Mouse (Mus musculus) induced T-regulatory cell, adult 2 months (primary cell): ENCODE measurements around the gene Ppp2r1b.
A peak's percentile ranks its signal among the peaks of the same experiment; 100 is the strongest.

Experiments used
- DNase-seq: peaks from one replicate; pipeline ENCODE4 v3.0.0-alpha.2; 2012; ENCODE audit warnings: low read depth

Ppp2r1b gene

GRCm38 (mm10) chr9:50841079-50841789, 3.9 kb upstream of the Ppp2r1b start:
- DNase-seq: peak; percentile 50

- DNase-seq: no peak
Observed at GRCm38 (mm10) chr9:50845547-50845946, 446 bp downstream of the Ppp2r1b start.

DNA sequence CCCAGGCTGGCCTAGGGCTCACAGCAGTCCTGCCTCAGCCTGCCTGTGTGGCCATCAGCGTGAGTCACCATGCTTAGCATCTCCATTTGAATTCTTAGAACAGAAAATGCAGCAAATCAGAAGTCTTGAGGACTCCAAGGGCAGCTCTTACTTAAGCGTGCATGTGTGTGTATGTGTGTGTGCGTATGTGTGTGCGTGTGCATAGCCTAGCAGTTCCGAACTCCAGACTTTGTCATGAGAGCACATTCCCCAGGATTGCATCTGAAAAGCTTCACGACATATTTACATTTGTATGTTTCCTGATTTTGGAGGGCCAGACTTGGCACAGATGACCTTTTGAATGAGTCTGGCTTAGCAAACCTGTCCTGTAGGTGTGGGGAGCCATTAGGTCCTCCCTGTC, 2.0 kb downstream of the Ppp2r1b start:
- no peak for DNase-seq

GRCm38 (mm10) chr9:50847606-50848368, 2.7 kb downstream of the Ppp2r1b start:
- no peak for DNase-seq

- DNase-seq: no peak
Observed at GRCm38 (mm10) chr9:50848821-50849220, 3.7 kb downstream of the Ppp2r1b start.

- DNase-seq: peak; percentile 93
Observed at GRCm38 (mm10) chr9:50849249-50849648, 4.1 kb downstream of the Ppp2r1b start.

GRCm38 (mm10) chr9:50849755-50850154, 4.7 kb downstream of the Ppp2r1b start:
- DNase-seq: no peak

DNA sequence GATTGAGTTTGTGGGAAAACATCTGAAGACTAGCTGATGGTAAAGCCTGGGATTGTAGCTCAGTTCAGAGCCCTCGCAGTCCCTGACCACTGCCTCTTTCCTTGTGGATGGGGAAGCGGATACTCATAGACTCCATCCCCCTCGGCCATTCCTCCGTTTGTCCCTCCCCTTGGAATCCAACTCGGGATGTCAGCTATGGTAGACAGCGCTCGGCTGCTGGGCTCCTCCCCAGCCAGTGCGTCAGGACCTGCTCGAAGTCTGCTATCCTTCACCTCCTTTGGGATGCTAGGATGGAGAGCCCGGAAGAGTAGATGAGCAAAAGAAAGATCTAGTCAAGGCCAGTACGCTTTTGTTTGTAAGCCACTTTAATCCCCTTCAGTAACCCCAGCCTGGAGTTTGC, 5.2 kb downstream of the Ppp2r1b start:
- no peak for DNase-seq

DNA sequence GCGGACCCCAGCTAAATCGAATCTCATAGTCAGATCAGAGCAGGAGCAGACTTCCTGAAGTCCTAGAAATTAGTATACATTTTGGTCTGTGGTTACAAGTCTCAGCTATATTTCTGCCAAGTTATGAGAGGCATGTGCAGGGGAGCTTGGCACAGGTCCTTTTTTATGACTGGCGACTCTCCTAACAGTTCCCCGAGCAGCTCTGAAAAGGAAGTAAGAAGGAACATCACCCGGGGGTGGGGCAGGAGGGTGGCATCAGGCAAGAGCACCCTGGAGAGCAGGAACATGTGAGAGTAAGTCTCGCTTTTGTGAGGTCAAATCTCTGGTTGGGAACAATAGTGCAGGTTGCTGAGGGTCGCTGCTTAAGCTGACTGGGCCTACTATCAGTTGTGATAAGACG, 5.6 kb downstream of the Ppp2r1b start:
- DNase-seq: no peak

GRCm38 (mm10) chr9:50852634-50853349, 7.7 kb downstream of the Ppp2r1b start:
- DNase-seq: peak; percentile 55

GRCm38 (mm10) chr9:50854376-50854775, 9.3 kb downstream of the Ppp2r1b start:
- no peak for DNase-seq

- DNase-seq: no peak
Observed at GRCm38 (mm10) chr9:50855133-50855766, 10.1 kb downstream of the Ppp2r1b start.

DNA sequence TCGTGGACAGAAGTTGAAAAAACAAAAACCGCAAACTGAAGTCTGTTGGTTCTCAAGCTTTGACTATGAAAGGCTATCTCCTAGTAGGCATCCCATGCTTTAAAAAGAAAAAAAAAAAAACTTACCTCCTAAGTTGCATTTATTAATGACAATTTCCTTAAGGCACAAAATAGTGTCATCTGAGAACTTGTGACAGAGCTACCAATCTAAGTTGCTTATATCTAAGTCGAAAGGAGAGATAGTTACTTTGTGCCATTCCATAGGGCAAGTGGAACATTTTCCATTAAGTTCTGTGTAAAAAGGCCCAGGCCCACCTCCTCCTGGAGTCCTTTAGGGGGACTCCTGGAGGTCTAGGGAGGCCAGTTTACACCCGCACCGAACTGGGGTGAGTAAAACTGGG, 10.7 kb downstream of the Ppp2r1b start:
- DNase-seq: no peak

GRCm38 (mm10) chr9:50856341-50857081, 11.4 kb downstream of the Ppp2r1b start:
- DNase-seq: peak; percentile 94

DNA sequence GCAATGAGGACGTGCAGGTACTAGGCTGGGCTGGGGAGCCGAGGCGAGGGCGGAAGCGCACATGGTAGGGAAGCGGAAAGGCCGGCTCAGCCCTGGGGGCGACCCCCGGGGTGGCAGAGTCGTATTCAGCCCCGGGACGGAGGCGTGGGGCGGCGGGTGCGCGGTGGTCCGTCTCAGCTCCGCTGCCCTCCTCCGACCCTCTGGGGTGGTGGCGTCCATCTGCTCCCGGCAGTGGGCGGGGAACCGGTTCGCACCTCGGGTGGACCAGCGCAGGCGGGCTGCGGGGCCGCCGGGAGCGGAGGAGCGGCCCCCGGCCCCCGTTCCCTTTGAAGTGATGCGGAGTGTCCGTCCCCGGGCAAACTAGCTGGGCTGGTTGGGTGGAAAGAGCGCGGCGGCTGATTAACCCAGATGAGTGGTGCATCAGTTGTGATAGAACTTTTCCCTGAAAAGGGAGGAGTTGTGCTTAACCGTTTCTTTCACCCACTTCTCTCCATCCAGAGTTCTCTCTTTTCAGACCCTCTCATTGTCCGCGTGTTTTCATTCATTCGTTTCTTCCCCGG, 12.1 kb downstream of the Ppp2r1b start:
- no peak for DNase-seq

GRCm38 (mm10) chr9:50858681-50859080, 13.6 kb downstream of the Ppp2r1b start:
- no peak for DNase-seq

DNA sequence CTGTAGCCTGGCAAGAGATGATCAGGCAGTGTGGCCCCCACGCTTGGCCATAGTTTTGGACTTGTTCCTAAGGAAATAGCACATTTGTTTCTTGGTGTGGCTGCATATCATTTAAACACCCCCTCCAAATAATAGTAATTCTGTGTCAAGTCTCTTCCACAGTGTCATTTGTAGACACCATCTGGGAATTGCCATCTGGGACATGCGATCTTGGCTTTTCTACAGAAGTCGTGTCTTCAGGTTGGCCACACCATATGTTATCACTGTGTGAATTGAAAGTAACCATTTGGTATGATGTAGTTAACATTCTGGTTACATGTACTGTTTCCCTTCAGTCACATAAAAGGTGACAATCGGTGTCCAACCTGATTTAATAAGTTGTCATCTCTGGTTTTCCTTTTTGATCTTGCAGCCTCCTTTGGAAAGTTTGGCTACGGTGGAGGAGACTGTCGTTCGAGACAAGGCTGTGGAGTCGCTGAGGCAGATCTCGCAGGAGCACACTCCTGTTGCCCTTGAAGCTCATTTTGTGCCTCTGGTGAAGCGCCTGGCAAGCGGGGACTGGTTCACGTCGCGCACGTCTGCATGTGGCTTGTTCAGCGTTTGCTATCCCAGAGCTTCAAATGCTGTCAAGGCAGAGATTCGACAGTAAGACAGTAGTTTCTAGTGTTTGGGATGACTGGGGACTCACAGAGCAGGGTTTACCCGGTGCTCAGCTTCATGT, 16.2 kb downstream of the Ppp2r1b start:
- DNase-seq: no peak

- no peak for DNase-seq
Observed at GRCm38 (mm10) chr9:50863824-50864223, 18.7 kb downstream of the Ppp2r1b start.

GRCm38 (mm10) chr9:50864877-50865276, 19.8 kb downstream of the Ppp2r1b start:
- no peak for DNase-seq

- DNase-seq: no peak
Observed at GRCm38 (mm10) chr9:50865803-50866202, 20.7 kb downstream of the Ppp2r1b start.

GRCm38 (mm10) chr9:50867015-50867414, 21.9 kb downstream of the Ppp2r1b start:
- DNase-seq: no peak
